Mouse (Mus musculus) MEL (cell line): ENCODE measurements around the gene Rassf2. TPM values are rescaled to one million over a fixed set of nuclear protein-coding genes. Genes with fewer than 3 reads are reported as not detected.

Source experiments
- DNase-seq: peaks from one replicate; pipeline ENCODE4 v3.0.0; 2011; ENCODE audit warnings: low read depth, low spot score
- H3K27ac ChIP-seq: 2 replicates; pipeline ENCODE4 v1.5.1; 2012; ENCODE audit warnings: low read depth, mild to moderate bottlenecking, control low read depth, low read length, moderate library complexity; ENCODE audit not compliant: control insufficient read depth
- H3K27me3 ChIP-seq, 2 experiments: fragments of 150-350 bp in 1 of 2; sonication (generic) in 1 of 2; 2 replicates each; pipeline ENCODE4 v1.6.1; 2012; ENCODE audit warnings: low read length in 2 of 2, mild to moderate bottlenecking in 2 of 2, improper control_type of control experiment in 1 of 2, moderate library complexity in 1 of 2; ENCODE audit not compliant: insufficient read depth in 2 of 2, control insufficient read depth in 1 of 2
- H3K36me3 ChIP-seq, 2 experiments: 2 replicates each; pipeline ENCODE4 v1.6.1; 2012 to 2014; ENCODE audit warnings: low read length in 2 of 2, improper control_type of control experiment in 1 of 2, inconsistent platforms in 1 of 2, mild to moderate bottlenecking in 1 of 2; ENCODE audit not compliant: insufficient read depth in 2 of 2, control insufficient read depth in 1 of 2
- H3K4me1 ChIP-seq, 2 experiments: fragments of 150-350 bp in 1 of 2; sonication (generic) in 1 of 2; 2 replicates each; pipeline ENCODE4 v1.6.1; 2012; ENCODE audit warnings: low read length in 2 of 2, improper control_type of control experiment in 1 of 2, mild to moderate bottlenecking in 1 of 2; ENCODE audit not compliant: insufficient read depth in 2 of 2, control insufficient read depth in 1 of 2
- H3K4me3 ChIP-seq, 2 experiments: fragments of 150-350 bp in 1 of 2; sonication (generic) in 1 of 2; 2 replicates each; pipeline ENCODE4 v1.5.1; 2012; ENCODE audit warnings: low read depth in 2 of 2, low read length in 2 of 2, mild to moderate bottlenecking in 2 of 2, moderate library complexity in 2 of 2, control low read depth in 1 of 2, improper control_type of control experiment in 1 of 2; ENCODE audit not compliant: control insufficient read depth in 1 of 2, insufficient read depth in 1 of 2
- H3K79me2 ChIP-seq: 2 replicates; pipeline ENCODE4 v1.6.1; 2012; ENCODE audit warnings: mild to moderate bottlenecking, low read length, moderate library complexity; ENCODE audit not compliant: control insufficient read depth, poor library complexity, insufficient read depth
- H3K9ac ChIP-seq: 2 replicates; pipeline ENCODE4 v1.6.1; 2012; ENCODE audit warnings: low read depth, mild to moderate bottlenecking, control low read depth, low read length, moderate library complexity; ENCODE audit not compliant: control insufficient read depth, poor library complexity, severe bottlenecking
- H3K9me3 ChIP-seq: fragments of 150-350 bp; sonication (generic); replicated peaks from 2 replicates; pipeline ENCODE4 v1.6.1; 2012; ENCODE audit warnings: mild to moderate bottlenecking, low read length, improper control_type of control experiment, moderate library complexity; ENCODE audit not compliant: insufficient read depth
- BHLHE40 ChIP-seq: IDR thresholded peaks from 2 replicates; pipeline ENCODE4 v1.6.1; 2012; ENCODE audit warnings: low read depth, mild to moderate bottlenecking, inconsistent platforms, low read length, improper control_type of control experiment, borderline replicate concordance
- CTCF ChIP-seq, 3 experiments: IDR thresholded peaks in 2 of 3; conservative IDR thresholded peaks in 1 of 3; 2 replicates each; pipeline ENCODE4 v1.5.1; 2011 to 2012; ENCODE audit warnings: low read length in 3 of 3, low read depth in 2 of 3, mild to moderate bottlenecking in 2 of 3, improper control_type of control experiment in 1 of 3, inconsistent platforms in 1 of 3, mixed read lengths in 1 of 3, moderate library complexity in 1 of 3; ENCODE audit not compliant: control insufficient read depth in 1 of 3, insufficient read depth in 1 of 3, poor library complexity in 1 of 3, severe bottlenecking in 1 of 3
- ELF1 ChIP-seq: IDR thresholded peaks from 2 replicates; pipeline ENCODE4 v1.6.1; 2014; ENCODE audit warnings: low read depth, mild to moderate bottlenecking, inconsistent platforms, low read length, improper control_type of control experiment, moderate library complexity
- ETS1 ChIP-seq: IDR thresholded peaks from 2 replicates; pipeline ENCODE4 v1.6.1; 2012; ENCODE audit warnings: low read depth, mild to moderate bottlenecking, inconsistent platforms, low read length, improper control_type of control experiment, moderate library complexity
- KAT2A ChIP-seq: conservative IDR thresholded peaks from 2 replicates; pipeline ENCODE4 v1.6.1; 2012; ENCODE audit warnings: low read depth, low read length, improper control_type of control experiment, inconsistent platforms
- MAX ChIP-seq: IDR thresholded peaks from 2 replicates; pipeline ENCODE4 v1.6.1; 2011; ENCODE audit warnings: low read length, improper control_type of control experiment
- MEF2A ChIP-seq: IDR thresholded peaks from 2 replicates; pipeline ENCODE4 v1.6.1; 2014; ENCODE audit warnings: low read depth, mild to moderate bottlenecking, inconsistent platforms, low read length, improper control_type of control experiment; ENCODE audit not compliant: poor library complexity, insufficient replicate concordance, severe bottlenecking; ENCODE audit errors: extremely low read depth
- MXI1 ChIP-seq: IDR thresholded peaks from 2 replicates; pipeline ENCODE4 v1.6.1; 2011; ENCODE audit warnings: mild to moderate bottlenecking, low read depth, low read length, improper control_type of control experiment
- MYB ChIP-seq: IDR thresholded peaks from 2 replicates; pipeline ENCODE4 v1.6.1; 2011; ENCODE audit warnings: mild to moderate bottlenecking, low read depth, low read length, improper control_type of control experiment
- SIN3A ChIP-seq: IDR thresholded peaks from 2 replicates; pipeline ENCODE4 v1.6.1; 2012; ENCODE audit warnings: low read length, improper control_type of control experiment, inconsistent platforms
- UBTF ChIP-seq: IDR thresholded peaks from 2 replicates; pipeline ENCODE4 v1.6.1; 2012; ENCODE audit warnings: low read depth, mild to moderate bottlenecking, inconsistent platforms, low read length, improper control_type of control experiment, moderate library complexity, borderline replicate concordance; ENCODE audit not compliant: insufficient read depth
- USF1 ChIP-seq: IDR thresholded peaks from 2 replicates; pipeline ENCODE4 v1.6.1; 2014; ENCODE audit warnings: low read depth, mild to moderate bottlenecking, inconsistent platforms, low read length, improper control_type of control experiment, moderate library complexity
- polyA plus RNA-seq, 2 experiments: library from polyadenylated mRNA; stranded (reverse) in 1 of 2; unstranded in 1 of 2; fragments of >175 nt in 1 of 2; fragments of >200 nt in 1 of 2; gene quantifications; 2 replicates each; pipeline versions ENCODE4 v1.2.1 to v1.2.4; 2012; ENCODE audit warnings: low replicate concordance in 2 of 2, low read depth in 1 of 2; ENCODE audit not compliant: insufficient read length in 2 of 2, insufficient read depth in 1 of 2, missing spikeins in 1 of 2
- total RNA-seq: library from RNA; depleted of rRNA; stranded (reverse); fragments of 300-350 nt; gene quantifications from 2 replicates; pipeline ENCODE4 v1.2.3, GENCODE M21; 2012

Gene Rassf2
- total and polyA plus RNA-seq, 3 experiments: 0.69 to 4.1 TPM; not detected in 1

GRCm38 (mm10) chr2:131956336-131957256, 73.5 kb downstream of the Rassf2 start:
- Histone ChIP-seq H3K9ac (no peak overlapping the region), H3K4me3 (no peak overlapping the region)

GRCm38 (mm10) chr2:131955264-131955663, 74.8 kb downstream of the Rassf2 start:
- Histone ChIP-seq H3K9me3 (no peaks in the 10 kb centered on the region), H3K27ac (peak overlapping the region; percentile 11; the same call in 1 of the 2 replicates), H3K27me3 (no peaks in the 10 kb centered on the region), H3K4me3 (peak overlapping the region; percentile 44 to 57), H3K36me3 (peaks cover 0 to 2% of the 10 kb centered on the region in 2 experiments; a peak in 1 of 4 replicates), H3K9ac (peak overlapping the region; percentile 45), H3K79me2 (no peaks in the 10 kb centered on the region), H3K4me1 (peaks cover 0 to 3% of the 10 kb centered on the region in 2 experiments; a peak in 1 of 4 replicates)
- DNase-seq: peak; percentile 89
- no peak for TF ChIP-seq UBTF
- TF ChIP-seq SIN3A: peak; percentile 76
- no peak for TF ChIP-seq ETS1
- peak; percentile 67 for TF ChIP-seq USF1
- peak; percentile 65; the same call in 1 of the 2 replicates for TF ChIP-seq ELF1
- peak; percentile 72 for TF ChIP-seq MAX
- TF ChIP-seq MYB: no peak
- TF ChIP-seq MXI1: peak; percentile 90
- TF ChIP-seq BHLHE40: peak; percentile 66; the same call in 1 of the 2 replicates

More at GRCm38 (mm10) chr2:131956336-131957256, 73.5 kb downstream of the Rassf2 start:
- H3K9me3 ChIP-seq: no peaks in the 10 kb centered on the region
- DNase-seq: no peak
- TF ChIP-seq CTCF (IDR thresholded peaks at IDR 0.05 in 2 of 3, conservative IDR thresholded peaks at IDR 0.05 in 1 of 3; ENCODE audit: control insufficient read depth in 1 of 3, insufficient read depth in 1 of 3, low read depth in 2 of 3, low read length in 3 of 3, poor library complexity in 1 of 3, severe bottlenecking in 1 of 3): no peak
- no peak for TF ChIP-seq MEF2A
- TF ChIP-seq KAT2A: no peak
- TF ChIP-seq, all 39 proteins: peak for 0
- peaks cover 0 to 2% of the 10 kb centered on the region in 2 experiments; a peak in 1 of 4 replicates for H3K36me3 ChIP-seq
- no peaks in the 10 kb centered on the region for H3K27me3 ChIP-seq
- no peaks in the 10 kb centered on the region for H3K79me2 ChIP-seq
- H3K27ac ChIP-seq: no peak overlapping the region
- peaks cover 0 to 3% of the 10 kb centered on the region in 2 experiments; a peak in 1 of 4 replicates for H3K4me1 ChIP-seq
